Comparison of ENCODE assay signal across 25 mouse cellular contexts in the genomic region with DNA sequence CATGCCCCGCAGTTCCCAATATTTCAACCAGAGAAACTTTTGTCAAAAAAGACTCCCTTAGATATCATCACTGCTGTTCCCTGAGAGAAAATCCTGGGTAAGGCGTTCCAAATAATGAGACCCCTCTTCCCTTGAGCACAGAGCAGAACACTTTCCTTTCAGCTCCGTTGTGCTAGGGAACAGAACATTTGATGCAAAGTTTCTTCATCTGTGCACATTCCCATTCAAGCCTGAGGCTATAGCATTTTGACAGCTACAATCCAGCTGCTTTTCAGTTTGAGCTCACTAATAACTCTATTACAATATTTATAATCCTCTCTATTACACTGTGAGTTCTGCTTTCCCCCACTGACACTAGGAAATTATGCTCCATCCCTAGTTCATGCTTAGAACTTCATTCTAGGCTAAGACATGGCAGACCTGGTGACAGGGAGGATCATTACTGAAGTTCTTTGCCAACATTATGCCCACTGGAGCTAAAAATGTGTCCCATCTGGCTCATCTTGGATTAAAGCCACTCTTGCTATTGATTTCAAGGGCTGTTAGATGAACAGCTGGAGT.
DNase-seq lines count a peak whose midpoint lies in the region; ATAC-seq and TF ChIP-seq lines count a peak whose summit lies in the region.
"Had no signal": no experiment of that assay in that cellular context is flagged by ENCODE, and none has a peak within 500 bp of the region (broad histone marks: within the 10 kb centered on the region; RNA-seq: fewer than 3 reads in every experiment).

No protein-coding gene starts in this region.

- no peaks in the 10 kb centered on the region for H3K9me3 ChIP-seq in lung, embryonic 14.5 days (ENCODE audit: low read depth, low read length)
- no peaks in the 10 kb centered on the region for H3K9me3 ChIP-seq in midbrain, embryonic 15.5 days
- H3K9me3 ChIP-seq in midbrain, embryonic 13.5 days: no peaks in the 10 kb centered on the region
- H3K9me3 ChIP-seq: heart, embryonic 12.5 days; hindbrain, embryonic 12.5 days; intestine, embryonic 15.5 days; limb, embryonic 13.5 days; liver, embryonic 12.5 days; lung, embryonic 15.5 days had no signal

- no peaks in the 10 kb centered on the region for H3K27me3 ChIP-seq in lung, embryonic 14.5 days (ENCODE audit: insufficient read depth, low read length)
- H3K27me3 ChIP-seq in midbrain, embryonic 15.5 days (replicated peaks): no peaks in the 10 kb centered on the region
- H3K27me3 ChIP-seq in midbrain, embryonic 13.5 days: no peaks in the 10 kb centered on the region
- H3K27me3 ChIP-seq: heart, embryonic 12.5 days; hindbrain, embryonic 12.5 days; intestine, embryonic 15.5 days; limb, embryonic 13.5 days; liver, embryonic 12.5 days; lung, embryonic 15.5 days had no signal

- ATAC-seq in lung, embryonic 14.5 days (ENCODE audit: insufficient read depth): no peak
- peak; percentile 82 for ATAC-seq in midbrain, embryonic 15.5 days (replicated peaks)
- no peak for ATAC-seq in midbrain, embryonic 13.5 days
- ATAC-seq: activated CD4-positive, CD25-positive, alpha-beta regulatory T cell, adult 4 months; forebrain, postnatal 0 days; intestine, embryonic 15.5 days; liver, embryonic 12.5 days had no signal

- H3K27ac ChIP-seq in lung, embryonic 14.5 days (ENCODE audit: low read depth): no peak overlapping the region
- H3K27ac ChIP-seq in midbrain, embryonic 15.5 days: no peak overlapping the region
- no peak overlapping the region for H3K27ac ChIP-seq in midbrain, embryonic 13.5 days
- H3K27ac ChIP-seq: hindbrain, embryonic 12.5 days; intestine, embryonic 15.5 days; limb, embryonic 13.5 days; liver, embryonic 12.5 days; lung, embryonic 15.5 days had no signal

- no peak for TF ChIP-seq CTCF in lung, embryonic 14.5 days (IDR thresholded peaks at IDR 0.05; ENCODE audit: low read depth)
- no peak for TF ChIP-seq CTCF in lung, adult 2 months (IDR thresholded peaks at IDR 0.05; ENCODE audit: insufficient read depth, low read length)

- 76% methylated on average over 3 of the region's 3 CpGs for WGBS in lung, embryonic 14.5 days
- 66% methylated on average over 3 of the region's 3 CpGs for WGBS in lung, adult 2 months
- 66% methylated on average over 3 of the region's 3 CpGs for WGBS in midbrain, embryonic 15.5 days
- WGBS in midbrain, embryonic 13.5 days: 73% methylated on average over 3 of the region's 3 CpGs

- TF ChIP-seq POLR2A in lung, adult 2 months (IDR thresholded peaks at IDR 0.05; ENCODE audit: borderline replicate concordance, extremely low read depth, low read depth, low read length): no peak

- no peak overlapping the region for H3K4me3 ChIP-seq in lung, embryonic 14.5 days (ENCODE audit: low read depth, low read length)
- H3K4me3 ChIP-seq in lung, adult 2 months (replicated peaks; ENCODE audit: extremely low read depth, low read depth, low read length): no peak overlapping the region
- no peak overlapping the region for H3K4me3 ChIP-seq in midbrain, embryonic 15.5 days
- H3K4me3 ChIP-seq in midbrain, embryonic 13.5 days (replicated peaks): no peak overlapping the region
- H3K4me3 ChIP-seq: heart, embryonic 12.5 days; hindbrain, embryonic 12.5 days; intestine, embryonic 15.5 days; limb, embryonic 13.5 days; liver, embryonic 12.5 days; lung, embryonic 15.5 days; myocyte had no signal

- no peaks in the 10 kb centered on the region for H3K36me3 ChIP-seq in lung, embryonic 14.5 days (ENCODE audit: insufficient read depth)
- H3K36me3 ChIP-seq in midbrain, embryonic 15.5 days (replicated peaks): no peaks in the 10 kb centered on the region
- no peaks in the 10 kb centered on the region for H3K36me3 ChIP-seq in midbrain, embryonic 13.5 days
- H3K36me3 ChIP-seq: heart, embryonic 12.5 days; hindbrain, embryonic 12.5 days; intestine, embryonic 15.5 days; limb, embryonic 13.5 days; liver, embryonic 12.5 days; lung, embryonic 15.5 days had no signal

- no peak overlapping the region for H3K4me2 ChIP-seq in lung, embryonic 14.5 days
- no peak overlapping the region for H3K4me2 ChIP-seq in midbrain, embryonic 15.5 days
- H3K4me2 ChIP-seq in midbrain, embryonic 13.5 days (replicated peaks): no peak overlapping the region
- H3K4me2 ChIP-seq: heart, embryonic 12.5 days; hindbrain, embryonic 12.5 days; intestine, embryonic 15.5 days; limb, embryonic 13.5 days; liver, embryonic 12.5 days; lung, embryonic 15.5 days had no signal

- H3K4me1 ChIP-seq in lung, embryonic 14.5 days (ENCODE audit: insufficient read depth): no peaks in the 10 kb centered on the region
- no peaks in the 10 kb centered on the region for H3K4me1 ChIP-seq in lung, adult 2 months (ENCODE audit: control insufficient read depth, insufficient read depth, low read length)
- no peaks in the 10 kb centered on the region for H3K4me1 ChIP-seq in midbrain, embryonic 15.5 days
- H3K4me1 ChIP-seq in midbrain, embryonic 13.5 days (replicated peaks): no peaks in the 10 kb centered on the region
- H3K4me1 ChIP-seq: heart, embryonic 12.5 days; hindbrain, embryonic 12.5 days; intestine, embryonic 15.5 days; limb, embryonic 13.5 days; liver, embryonic 12.5 days; lung, embryonic 15.5 days had no signal

- DNase-seq in cerebellum, postnatal 10 days: peak; percentile 31 to 35
- DNase-seq in cerebellum, adult 11 months: no peak
- peak; percentile 11 for DNase-seq in lung, embryonic 14.5 days
- DNase-seq in lung, adult 2 months: no peak
- no peak for DNase-seq in layer of hippocampus, postnatal 10 days (ENCODE audit: low spot score in 2 of 2)
- DNase-seq in adrenal gland, adult 8-10 months: no peak
- DNase-seq: adrenal gland, postnatal 10 days; cerebellum, adult 9-10 months; forebrain, postnatal 0 days; gastrocnemius, postnatal 14 days; heart, adult 11 months; heart, postnatal 10 days; kidney, adult 8-10 months; kidney, postnatal 10 days; right cerebral cortex, postnatal 14 days had no signal

- H3K9ac ChIP-seq in lung, embryonic 14.5 days: no peak overlapping the region
- H3K9ac ChIP-seq in midbrain, embryonic 15.5 days: no peak overlapping the region
- H3K9ac ChIP-seq in midbrain, embryonic 13.5 days (replicated peaks): no peak overlapping the region
- H3K9ac ChIP-seq: forebrain, postnatal 0 days; heart, embryonic 12.5 days; hindbrain, embryonic 12.5 days; intestine, embryonic 15.5 days; limb, embryonic 13.5 days; liver, embryonic 12.5 days; lung, embryonic 15.5 days had no signal

Comparison
In these comparisons a context has a peak if more than half of its experiments do, and no peak if none do; other contexts are left out.
1. DNase-seq: peak in cerebellum, postnatal 10 days (2 of 2) and lung, embryonic 14.5 days (single experiment); none in cerebellum, adult 11 months (single experiment), lung, adult 2 months (single experiment), layer of hippocampus, postnatal 10 days (0 of 2) and adrenal gland, adult 8-10 months (single experiment).